Mouse (Mus musculus) megakaryocyte progenitor cell, adult 5-6 weeks (primary cell): ENCODE data around the gene Eps8l3. TPM values are rescaled to one million over a fixed set of nuclear protein-coding genes. Genes with fewer than 3 reads are reported as not detected.
A peak's percentile ranks its signal among the peaks of the same experiment; 100 is the strongest.

Experiments used
- ATAC-seq: replicated peaks from 2 replicates; pipeline ENCODE4 v1.8.0; 2016; ENCODE audit warnings: mild to moderate bottlenecking, moderate TSS enrichment, inconsistent platforms; ENCODE audit not compliant: poor library complexity
- total RNA-seq, 2 experiments: library from RNA; stranded (forward) in 1 of 2; stranded (reverse) in 1 of 2; fragments of 157-497, 149-512 nt in 1 of 2; fragments of 200-1000 nt in 1 of 2; gene quantifications; 2 replicates each; pipeline versions ENCODE4 v1.2.3 to v1.2.4; 2015 to 2017

Eps8l3 gene
- total RNA-seq (2015) (0.07 and 0.12 TPM in 2 replicates), total RNA-seq (2017) (not detected in 2 replicates)

- ATAC-seq, result no peak
These were observed at the start of gene Eps8l3 for GRCm38 (mm10) chr3:107877005-107877404. Gene Eps8l3 (plus strand): TSS chr3:107877229.

DNA sequence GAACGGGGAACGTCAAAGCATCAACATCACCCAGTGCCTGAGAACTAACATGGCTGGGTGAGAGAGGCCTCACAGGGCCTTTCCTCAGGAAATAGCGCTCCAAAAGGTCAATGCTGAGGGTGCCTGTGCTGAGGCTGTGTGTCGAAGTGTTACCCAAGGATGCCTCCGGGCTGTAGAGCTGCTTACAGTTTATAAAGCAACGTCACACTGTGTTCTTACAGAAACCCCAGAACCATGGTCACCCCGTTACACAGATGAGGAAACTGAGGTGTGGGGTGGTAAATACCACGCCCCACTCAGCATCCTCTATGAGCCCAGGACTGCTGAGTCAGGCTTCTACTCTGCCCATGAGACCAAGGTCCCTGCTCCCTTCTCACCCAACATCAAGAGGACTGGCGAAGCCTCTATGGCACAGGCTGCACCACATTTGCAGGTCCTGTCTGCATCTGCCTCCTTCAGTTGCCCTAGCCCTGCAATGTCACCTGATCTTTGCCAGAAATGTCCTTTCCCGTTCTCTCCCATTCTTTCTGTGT, 49.1 kb upstream of the Eps8l3 start:
- no peak for ATAC-seq

- ATAC-seq, result no peak
These were observed 48.5 kb upstream of the Eps8l3 start for GRCm38 (mm10) chr3:107828518-107828917.

DNA sequence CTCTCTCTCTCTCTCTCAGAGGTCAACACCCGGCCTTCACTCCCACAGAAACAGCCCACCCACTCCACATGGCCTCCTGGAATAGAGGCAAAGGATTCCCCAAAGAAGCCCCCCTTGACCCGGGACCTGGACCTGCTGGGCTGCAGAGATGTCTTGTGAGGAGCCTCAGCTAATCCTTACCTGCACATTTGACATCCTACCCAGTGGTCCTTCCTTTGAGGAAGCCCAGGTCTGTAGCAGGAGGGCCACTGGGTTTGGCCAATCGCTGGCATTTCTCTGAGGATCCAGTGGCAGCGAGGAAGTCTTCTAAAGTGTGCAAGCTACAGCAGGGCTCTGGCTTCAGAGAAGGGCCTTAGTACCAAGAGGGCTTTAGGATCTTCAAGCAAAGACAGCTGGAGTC, 48.0 kb upstream of the Eps8l3 start:
- ATAC-seq, result no peak

DNA sequence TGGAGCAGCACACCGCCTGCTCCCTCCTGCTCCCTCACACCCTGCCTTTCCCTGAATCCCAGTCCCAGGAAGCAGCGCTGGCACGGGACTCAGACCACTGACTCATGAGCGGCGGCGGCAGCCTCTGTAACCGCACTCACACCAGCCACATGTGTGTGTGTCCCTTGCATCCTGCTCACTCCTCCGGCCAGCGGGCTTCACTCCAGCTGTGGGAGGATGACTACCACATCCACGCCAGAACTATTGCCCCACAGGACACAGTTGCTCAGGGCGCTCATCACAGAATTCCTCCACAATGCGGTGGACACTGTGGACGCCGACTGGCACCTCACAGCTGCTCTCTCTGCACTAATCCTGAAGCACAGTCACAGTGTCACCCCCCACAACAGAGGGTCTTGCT, 47.4 kb upstream of the Eps8l3 start:
- ATAC-seq, result no peak

DNA sequence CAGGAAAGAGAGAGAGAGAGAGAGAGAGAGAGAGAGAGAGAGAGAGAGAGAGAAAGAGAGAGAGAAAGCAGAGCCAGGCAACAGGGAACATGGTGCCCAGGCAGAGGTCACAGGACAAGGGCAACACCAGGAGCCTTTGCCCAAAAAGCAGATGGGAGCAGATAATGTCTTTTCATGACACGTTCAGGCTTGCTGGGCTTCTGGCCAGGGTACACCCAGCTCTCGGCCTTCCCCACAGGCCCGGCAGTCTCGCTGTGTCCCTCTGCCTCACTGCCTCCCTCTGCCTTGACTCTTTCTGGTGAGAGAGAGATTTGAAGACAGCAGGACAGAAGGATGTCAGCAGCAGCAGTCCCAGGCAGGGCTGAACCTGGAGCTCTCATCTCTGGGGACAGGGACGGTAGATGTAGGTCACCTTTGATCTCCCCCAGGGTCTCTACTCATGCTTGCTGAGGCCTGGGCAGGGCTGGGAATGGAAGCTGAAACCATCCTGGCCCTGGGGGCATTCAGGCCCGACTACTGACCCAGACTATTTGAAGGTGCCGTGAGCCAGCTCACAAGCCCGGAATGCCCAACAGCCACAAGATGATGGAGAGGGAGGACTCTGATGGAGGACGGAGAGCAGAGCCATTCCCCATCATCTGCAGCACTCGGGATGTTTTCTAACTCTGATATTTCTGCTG, 45.0 kb upstream of the Eps8l3 start:
- ATAC-seq, result peak; percentile 30

DNA sequence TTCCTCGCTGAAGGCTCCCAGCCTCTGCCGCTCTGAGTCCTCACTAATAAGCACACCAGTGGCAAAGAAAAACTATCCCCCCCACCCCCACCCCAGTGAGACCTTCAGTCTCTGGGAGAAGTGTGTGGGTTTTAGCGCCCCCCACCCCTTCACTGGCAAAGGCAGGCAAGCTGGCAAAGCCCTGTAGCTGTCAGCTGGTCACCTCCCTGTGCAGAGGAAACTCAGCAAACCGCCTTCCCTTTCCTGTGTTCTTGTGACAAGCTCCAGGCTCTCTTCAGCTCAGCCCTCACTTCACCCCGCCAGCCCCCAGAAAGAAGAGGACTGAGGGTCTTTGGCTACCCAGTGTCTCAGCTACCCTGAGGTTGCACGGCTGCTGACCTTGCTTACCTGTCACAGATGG, 44.4 kb upstream of the Eps8l3 start:
- ATAC-seq, result peak; percentile 32; the same call in 1 of the 2 replicates

DNA sequence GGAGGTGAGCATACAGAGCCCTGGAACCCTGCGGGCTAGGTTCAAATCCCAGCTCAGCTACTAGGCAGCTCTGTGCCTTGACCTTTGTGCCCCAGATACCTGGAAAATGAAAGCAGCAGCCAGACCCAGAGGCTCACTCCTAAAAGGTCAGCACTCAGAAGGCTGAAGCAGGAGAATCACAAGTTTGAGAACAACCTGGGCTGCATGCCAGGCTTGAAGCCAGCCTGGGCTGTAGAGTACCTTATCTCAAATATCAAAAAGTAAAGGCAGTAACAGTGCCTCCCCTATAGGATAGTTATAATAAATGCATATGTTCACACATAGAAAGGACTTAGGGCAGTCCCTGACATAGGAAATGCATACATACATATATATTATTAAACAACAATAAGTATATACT, 43.7 kb upstream of the Eps8l3 start:
- ATAC-seq, result peak; percentile 45

DNA sequence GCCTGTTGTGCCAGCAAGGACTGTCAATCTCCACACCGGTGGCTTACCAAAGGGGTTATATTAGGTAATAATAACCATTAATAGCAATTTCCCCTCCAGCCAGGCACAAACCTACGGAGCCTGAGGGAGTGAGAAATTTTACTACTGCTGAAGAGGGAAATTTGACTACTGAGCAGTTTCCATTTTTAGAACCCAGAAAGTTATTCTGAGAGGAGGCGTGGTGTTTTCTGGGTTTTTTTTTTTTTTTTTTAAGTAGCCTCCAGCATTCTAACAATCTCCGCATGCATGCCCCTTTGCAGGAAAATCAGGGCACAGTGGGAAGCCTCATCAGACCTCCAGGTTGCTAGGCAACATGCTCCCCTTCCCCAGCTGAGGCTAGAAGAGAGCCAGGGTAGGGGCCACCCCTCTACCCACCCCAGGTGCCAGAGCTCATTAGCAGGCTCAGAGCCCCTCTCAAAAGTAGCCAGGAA, 43.1 kb upstream of the Eps8l3 start:
- no peak for ATAC-seq

DNA sequence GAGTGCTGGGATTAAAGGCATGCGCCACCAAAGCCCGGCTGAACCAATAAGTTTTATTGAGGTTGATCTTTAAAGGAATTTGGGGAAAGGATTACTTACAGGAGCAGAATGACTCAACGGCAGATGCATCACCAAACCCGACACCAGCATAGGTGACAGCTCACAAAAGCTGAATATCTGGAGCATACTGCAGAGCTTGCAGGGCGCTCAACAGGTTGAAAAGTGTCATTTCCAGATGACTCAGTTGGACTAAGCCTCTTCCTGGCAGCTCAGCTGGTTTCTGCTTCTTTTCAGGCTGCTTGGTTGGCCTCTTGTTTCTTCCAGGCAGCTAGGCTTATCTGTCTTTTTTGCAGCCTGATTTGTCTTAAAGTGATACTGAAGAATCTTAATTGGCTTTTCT, 41.7 kb upstream of the Eps8l3 start:
- no peak for ATAC-seq

DNA sequence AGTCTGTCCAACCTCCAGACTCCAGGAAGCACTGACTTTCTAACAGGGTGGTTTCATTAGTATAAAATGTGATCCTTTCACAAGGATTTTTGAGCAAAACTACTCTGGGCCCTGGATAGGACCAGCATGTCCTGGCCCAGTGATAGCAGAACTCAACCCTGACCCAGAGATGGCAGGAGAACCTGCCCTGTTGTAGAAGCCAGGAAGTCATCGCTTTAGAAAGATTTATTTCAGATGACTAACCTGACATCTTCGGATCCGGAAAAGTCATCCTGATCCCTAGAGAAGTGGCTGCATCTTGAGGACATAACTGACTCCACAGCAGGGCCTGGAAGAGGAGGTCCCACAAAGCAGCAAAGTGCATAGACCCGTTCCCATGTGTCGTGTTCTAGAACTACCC, 37.2 kb upstream of the Eps8l3 start:
- no peak for ATAC-seq

DNA sequence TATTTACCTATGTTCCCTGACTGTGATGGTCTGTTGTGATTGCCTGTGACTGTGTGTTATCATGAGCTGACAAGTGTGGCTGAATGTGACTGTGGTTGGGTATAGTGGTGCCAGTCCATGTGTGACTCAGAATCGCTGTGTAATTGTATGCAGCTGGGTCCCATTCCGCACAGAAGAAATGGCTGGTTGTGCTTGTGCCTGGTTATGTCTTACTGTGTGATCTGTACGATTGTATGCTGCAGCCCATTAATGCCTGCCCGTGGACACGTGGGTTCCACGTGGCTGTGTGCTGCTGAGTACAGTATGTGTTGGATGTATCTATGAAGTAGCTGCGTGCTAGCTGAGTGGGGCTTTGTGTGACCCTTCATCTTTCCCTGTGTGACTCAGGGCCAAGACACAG, 36.2 kb upstream of the Eps8l3 start:
- peak; percentile 29; the same call in 1 of the 2 replicates for ATAC-seq

DNA sequence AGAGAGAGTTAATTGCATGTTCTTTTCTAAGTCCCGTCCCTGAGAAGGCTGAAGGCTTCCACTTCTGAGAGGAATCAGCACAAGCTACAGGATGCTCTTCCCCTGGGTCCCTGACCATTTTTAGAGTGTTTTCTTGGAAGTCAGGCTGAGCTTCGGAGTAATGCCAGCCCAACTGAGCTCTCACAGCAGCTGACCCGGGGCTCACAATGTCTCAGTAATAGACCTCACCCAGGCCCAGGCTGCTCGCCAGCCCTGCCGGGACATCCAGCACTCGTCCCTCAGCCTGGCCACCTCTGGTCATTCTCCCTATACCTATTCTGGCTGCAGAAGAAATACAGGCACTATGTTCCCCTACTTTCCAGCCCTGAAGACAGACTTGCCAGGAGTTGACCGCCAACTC, 35.7 kb upstream of the Eps8l3 start:
- ATAC-seq, result no peak

DNA sequence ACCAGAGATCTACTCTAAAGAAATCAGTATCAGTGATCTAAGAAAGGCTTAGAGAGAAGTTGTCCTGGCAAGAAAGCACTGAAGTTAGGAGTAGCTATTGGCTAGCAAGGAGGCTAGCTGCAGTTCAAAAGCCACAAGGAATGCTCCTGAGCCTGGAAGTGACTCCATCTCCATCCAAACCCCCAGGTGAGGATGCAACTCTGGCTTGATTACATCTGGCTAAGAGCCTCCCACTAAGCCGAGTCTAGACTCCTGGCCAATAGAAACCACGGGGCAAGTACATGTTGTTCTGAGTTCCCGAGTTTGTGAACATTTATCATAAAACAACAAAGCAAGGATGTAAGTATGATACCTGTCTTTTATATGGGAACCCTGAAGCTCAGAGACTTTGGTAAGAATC, 33.6 kb upstream of the Eps8l3 start:
- no peak for ATAC-seq

DNA sequence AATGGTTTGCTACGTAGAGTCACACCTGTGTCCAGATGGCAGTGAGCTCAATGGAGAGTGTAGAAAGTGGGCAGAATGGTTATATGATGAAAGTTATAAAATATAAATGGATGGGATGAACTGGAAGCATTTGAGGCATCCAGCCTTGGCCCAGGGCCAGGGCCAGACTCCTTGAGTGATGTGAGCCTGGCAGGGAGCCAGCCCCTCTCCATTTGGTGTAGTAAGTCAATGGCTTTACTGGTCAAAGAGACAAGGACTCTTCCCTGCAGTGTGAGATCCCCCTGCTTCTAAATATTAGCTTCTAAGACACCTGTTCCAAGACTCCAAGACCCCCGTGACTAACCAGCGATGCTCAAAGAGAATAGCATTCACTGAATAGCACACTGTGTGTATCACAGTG, 33.0 kb upstream of the Eps8l3 start:
- no peak for ATAC-seq

- ATAC-seq, result no peak
These were observed 32.5 kb upstream of the Eps8l3 start for GRCm38 (mm10) chr3:107844499-107844898.

DNA sequence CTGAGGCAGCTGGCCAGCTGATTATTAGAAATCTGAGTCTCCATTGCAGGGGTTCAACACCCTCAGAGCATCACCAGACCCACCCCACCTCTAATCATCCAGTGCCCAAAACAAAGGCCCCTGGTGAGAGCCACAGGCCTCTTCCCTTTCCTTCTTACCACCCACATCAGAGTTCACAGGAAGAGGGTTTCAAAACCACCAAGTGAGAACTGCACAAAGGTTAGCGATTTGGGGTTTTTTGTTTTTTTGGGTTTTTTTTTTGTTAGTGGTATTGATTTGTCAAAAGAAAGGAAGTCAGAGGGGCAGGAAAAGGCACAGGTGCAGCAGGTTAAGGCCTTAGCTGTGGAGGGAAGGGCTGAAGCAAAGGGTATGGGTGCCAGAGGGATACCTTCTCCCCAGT, 30.9 kb upstream of the Eps8l3 start:
- peak; percentile 49 for ATAC-seq

GRCm38 (mm10) chr3:107846835-107847234, 30.2 kb upstream of the Eps8l3 start:
- no peak for ATAC-seq

GRCm38 (mm10) chr3:107848126-107848525, 28.9 kb upstream of the Eps8l3 start:
- no peak for ATAC-seq

- ATAC-seq, result peak; percentile 26
These were observed 27.9 kb upstream of the Eps8l3 start for GRCm38 (mm10) chr3:107849000-107849692.

GRCm38 (mm10) chr3:107849693-107850031, 27.4 kb upstream of the Eps8l3 start:
- peak; percentile 5; the same call in 1 of the 2 replicates for ATAC-seq

- no peak for ATAC-seq
These were observed 26.5 kb upstream of the Eps8l3 start for GRCm38 (mm10) chr3:107850418-107851031.
